Mouse (Mus musculus) G1E (cell line): ENCODE data around the gene Tent4a. TPM values are rescaled to one million over a fixed set of nuclear protein-coding genes. Genes with fewer than 3 reads are reported as not detected.

Experiments
- ATAC-seq: 2 replicates; pipeline ENCODE4 v1.8.0; 2016; ENCODE audit warnings: mild to moderate bottlenecking; ENCODE audit not compliant: insufficient number of reproducible peaks, poor library complexity, low FRiP score, severe bottlenecking; ENCODE audit errors: extremely low read depth
- DNase-seq: peaks from one replicate; pipeline ENCODE4 v3.0.0; 2012; ENCODE audit warnings: low spot score
- H3K27me3 ChIP-seq: 2 replicates; pipeline ENCODE4 v1.6.1; 2012; ENCODE audit warnings: mild to moderate bottlenecking, low read length, inconsistent platforms; ENCODE audit not compliant: insufficient read depth
- H3K36me3 ChIP-seq: replicated peaks from 2 replicates; pipeline ENCODE3; 2012; ENCODE audit warnings: mild to moderate bottlenecking, inconsistent platforms
- H3K4me1 ChIP-seq: 2 replicates; pipeline ENCODE4 v1.6.1; 2012; ENCODE audit warnings: low read depth, low read length, inconsistent platforms, mixed read lengths; ENCODE audit not compliant: insufficient read depth
- H3K4me3 ChIP-seq: 2 replicates; pipeline ENCODE4 v1.5.1; 2012; ENCODE audit warnings: low read depth, mild to moderate bottlenecking, inconsistent platforms, low read length, moderate library complexity, mixed read lengths
- H3K9me3 ChIP-seq: replicated peaks from 2 replicates; pipeline ENCODE4 v1.6.1; 2012; ENCODE audit warnings: inconsistent platforms
- CTCF ChIP-seq: IDR thresholded peaks from 2 replicates; pipeline ENCODE4 v1.5.1; 2012; ENCODE audit warnings: low read depth, low read length, inconsistent platforms, mixed read lengths
- GATA1 ChIP-seq: IDR thresholded peaks from 2 replicates; pipeline ENCODE4 v1.6.1; 2012; ENCODE audit warnings: borderline replicate concordance, low read length, inconsistent platforms, mixed read lengths
- GATA2 ChIP-seq: IDR thresholded peaks from 2 replicates; pipeline ENCODE4 v1.6.1; 2012; ENCODE audit warnings: low read depth, low read length, inconsistent platforms, borderline replicate concordance
- POLR2AphosphoS5 ChIP-seq: IDR thresholded peaks from 2 replicates; pipeline ENCODE4 v1.6.1; 2012; ENCODE audit warnings: low read depth, low read length, inconsistent platforms; ENCODE audit not compliant: insufficient replicate concordance
- TAL1 ChIP-seq: conservative IDR thresholded peaks from 2 replicates; pipeline ENCODE4 v1.6.1; 2012; ENCODE audit warnings: low read depth, low read length, inconsistent platforms, mixed read lengths
- polyA plus RNA-seq: library from polyadenylated mRNA; stranded (reverse); fragments of >175 nt; gene quantifications from 2 replicates; pipeline ENCODE4 v1.2.3, GENCODE M21; 2012
- total RNA-seq, 2 experiments: library from RNA; stranded (forward) in 1 of 2; stranded (reverse) in 1 of 2; fragments of 200-1000 nt in 1 of 2; fragments of >200 nt in 1 of 2; fragmentation: Nextera tagmentation in 1 of 2; gene quantifications; 2 replicates each; pipeline ENCODE4 v1.2.3; 2014 to 2017

Tent4a gene
- total and polyA plus RNA-seq, 3 experiments = 8.0 to 9.9 (median 9.5) TPM

DNA sequence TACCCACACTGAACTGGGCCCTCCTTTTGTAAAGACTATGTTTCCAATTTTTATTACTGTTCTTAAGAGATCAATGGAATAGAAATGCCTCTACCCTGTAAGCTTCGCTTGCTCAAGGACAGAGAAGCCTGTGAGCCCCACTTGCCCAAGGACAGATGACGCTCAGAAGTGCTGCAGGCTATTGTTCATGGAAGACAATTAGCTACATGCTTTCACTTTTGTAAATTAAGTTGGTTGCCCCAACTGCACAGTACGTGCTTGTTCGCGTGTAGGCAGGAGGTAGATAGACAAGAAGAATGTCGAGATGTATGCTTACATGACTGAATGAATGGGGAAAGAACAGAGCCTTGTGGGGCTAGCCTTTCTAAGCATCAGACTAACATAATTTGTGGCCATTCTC lies 55.7 kb downstream of the Tent4a start:
- no peak for TF ChIP-seq TAL1
- no peak for TF ChIP-seq POLR2AphosphoS5
- no peak for TF ChIP-seq GATA1
- TF ChIP-seq GATA2 = no peak
- no peak for TF ChIP-seq CTCF
- peaks cover 7% of the 10 kb centered on the region for H3K27me3 ChIP-seq

DNA sequence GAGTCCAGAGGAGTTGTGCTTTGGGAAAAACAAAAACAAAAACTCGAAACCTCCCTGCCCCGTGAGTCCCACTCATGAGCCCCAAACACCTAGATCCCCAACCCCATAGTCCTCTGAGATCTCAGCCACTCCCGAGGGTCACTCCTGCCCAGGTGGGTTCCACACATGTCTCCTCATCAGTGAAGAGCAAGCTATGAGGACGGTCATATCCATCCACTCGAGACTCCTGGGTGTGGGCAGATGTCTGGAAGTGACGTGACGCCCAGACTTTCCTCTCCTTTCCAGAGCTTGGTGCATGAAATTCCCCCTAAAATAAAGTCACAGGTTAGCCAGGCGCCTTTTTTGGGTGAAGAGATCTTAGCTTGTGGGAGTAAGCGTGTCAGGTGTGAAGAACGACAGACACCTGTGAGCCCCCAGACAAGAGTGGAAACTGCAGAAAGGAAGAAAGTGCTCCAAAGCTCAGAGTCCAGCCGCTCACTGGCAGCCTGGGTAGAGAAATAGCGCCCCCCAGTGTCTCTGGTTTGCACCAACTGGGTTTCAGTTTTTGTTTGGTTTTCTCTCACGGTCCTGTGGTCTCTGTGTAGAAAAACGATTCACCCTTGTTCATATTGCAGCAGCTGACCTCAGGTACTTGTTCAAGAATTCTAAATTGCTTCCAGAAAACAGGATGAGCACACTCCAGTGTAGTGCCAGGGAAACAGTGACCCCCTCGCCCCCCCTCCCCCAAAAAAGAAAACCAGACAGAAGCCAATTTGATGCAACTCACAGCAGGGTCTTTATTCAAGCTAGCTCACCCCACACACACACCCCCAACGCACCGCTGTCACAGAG lies 73.6 kb downstream of the Tent4a start:
- ATAC-seq = no peak
- H3K4me1 ChIP-seq = no peaks in the 10 kb centered on the region
- no peak overlapping the region for H3K4me3 ChIP-seq
- no peak for DNase-seq
- TF ChIP-seq CTCF = no peak
- TF ChIP-seq TAL1 = no peak
- no peak for TF ChIP-seq POLR2AphosphoS5
- TF ChIP-seq GATA2 = no peak
- no peak for TF ChIP-seq GATA1
- no peaks in the 10 kb centered on the region for H3K27me3 ChIP-seq
- H3K36me3 ChIP-seq = no peaks in the 10 kb centered on the region
- H3K9me3 ChIP-seq = peaks cover 13% of the 10 kb centered on the region

More for the DNA sequence above, 55.7 kb downstream of the Tent4a start:
- no peak for ATAC-seq
- no peak overlapping the region for H3K4me3 ChIP-seq
- no peaks in the 10 kb centered on the region for H3K36me3 ChIP-seq
- DNase-seq = no peak
- H3K4me1 ChIP-seq = no peaks in the 10 kb centered on the region
- H3K9me3 ChIP-seq = no peaks in the 10 kb centered on the region

DNA sequence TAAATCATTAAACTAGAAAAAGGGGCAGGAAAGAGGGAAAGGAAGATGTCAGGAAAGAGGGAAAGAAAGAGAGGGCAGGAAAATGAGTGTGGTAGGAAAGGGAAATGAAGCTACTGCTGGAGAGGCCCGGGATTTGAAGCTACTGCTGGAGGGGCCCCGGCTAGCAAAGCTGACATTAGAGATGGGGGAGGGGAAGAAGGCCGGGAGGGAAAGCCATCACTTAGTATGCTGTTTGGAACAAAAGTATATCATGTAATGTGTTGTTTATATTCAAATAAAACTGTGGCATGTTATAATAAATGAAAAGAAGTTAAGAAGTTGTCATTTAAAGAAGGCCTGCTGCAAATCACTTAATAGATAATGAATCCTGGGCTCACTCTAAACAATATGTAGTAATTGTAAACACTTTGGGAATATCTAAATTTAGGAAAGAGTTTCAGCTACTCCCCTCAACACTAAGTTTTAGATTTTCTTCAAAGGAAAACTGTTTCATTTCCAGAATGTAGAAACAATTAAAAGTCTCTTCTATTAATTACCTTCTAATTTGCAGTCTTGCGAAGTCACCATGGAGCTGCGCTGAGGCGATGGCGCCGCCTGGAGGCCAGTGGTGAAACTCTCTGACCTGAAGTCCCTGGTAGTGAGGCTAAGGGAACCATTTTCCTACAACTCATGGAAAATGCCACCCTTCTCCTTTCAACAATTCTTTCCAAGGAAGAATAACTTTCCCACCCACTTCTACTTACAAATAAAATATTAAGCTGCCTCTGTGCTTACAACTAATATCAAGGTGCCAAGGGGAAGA lies 74.6 kb downstream of the Tent4a start:
- Histone ChIP-seq H3K36me3 (no peaks in the 10 kb centered on the region), H3K4me1 (no peaks in the 10 kb centered on the region), H3K9me3 (peaks cover 15% of the 10 kb centered on the region), H3K4me3 (no peak overlapping the region), H3K27me3 (no peaks in the 10 kb centered on the region)
- TF ChIP-seq TAL1 = no peak
- no peak for TF ChIP-seq GATA2
- no peak for TF ChIP-seq CTCF
- TF ChIP-seq POLR2AphosphoS5 = no peak
- TF ChIP-seq GATA1 = no peak
- DNase-seq (no peak), ATAC-seq (no peak)

DNA sequence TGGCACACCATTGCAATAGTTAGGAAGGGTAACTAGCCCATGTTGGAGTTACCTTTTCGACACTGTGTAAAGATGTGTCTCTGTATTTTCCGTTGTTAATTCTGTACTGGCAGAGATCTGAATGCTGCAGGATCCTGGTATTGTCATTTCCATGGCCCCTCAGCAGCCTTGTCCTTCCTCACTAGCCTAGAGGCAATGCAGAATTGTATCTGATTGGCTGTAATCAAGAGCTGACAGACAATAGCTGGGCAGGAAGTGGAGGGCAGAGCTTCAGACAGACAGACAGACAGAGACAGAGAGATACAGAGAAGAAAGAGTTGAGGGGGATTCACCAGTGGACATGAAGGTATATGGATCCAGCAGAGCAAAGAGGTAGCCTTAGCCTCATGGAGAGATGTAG lies 75.5 kb downstream of the Tent4a start:
- Histone ChIP-seq H3K27me3 (no peaks in the 10 kb centered on the region), H3K36me3 (no peaks in the 10 kb centered on the region), H3K9me3 (peaks cover 17% of the 10 kb centered on the region), H3K4me1 (no peaks in the 10 kb centered on the region), H3K4me3 (no peak overlapping the region)
- ATAC-seq (no peak), DNase-seq (no peak)
- TF ChIP-seq TAL1 (no peak), POLR2AphosphoS5 (no peak), GATA2 (no peak), GATA1 (no peak), CTCF (no peak)

DNA sequence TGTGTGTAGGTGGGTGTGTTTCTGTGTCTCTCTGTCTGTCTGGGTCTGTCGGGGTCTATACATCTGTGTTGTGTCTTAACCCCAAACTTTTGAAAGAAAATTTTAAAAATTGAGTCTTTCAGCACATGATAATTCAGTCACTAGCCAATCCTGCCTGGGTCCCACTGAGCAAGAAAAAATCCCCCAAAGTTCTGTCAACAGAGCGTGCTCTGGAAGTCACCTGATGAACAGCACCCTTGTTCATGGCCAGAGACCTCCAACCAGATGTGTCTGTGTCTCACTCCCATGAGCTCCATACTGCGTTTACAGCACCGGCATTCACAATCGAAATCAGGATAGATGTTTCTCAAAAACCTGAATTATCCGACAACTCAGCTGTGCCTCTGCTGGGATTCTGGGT lies 76.0 kb downstream of the Tent4a start:
- H3K27me3 ChIP-seq = no peaks in the 10 kb centered on the region
- DNase-seq (no peak), ATAC-seq (no peak)
- no peak overlapping the region for H3K4me3 ChIP-seq
- no peak for TF ChIP-seq CTCF
- TF ChIP-seq GATA1 = no peak
- TF ChIP-seq GATA2 = no peak
- TF ChIP-seq TAL1 = no peak
- TF ChIP-seq POLR2AphosphoS5 = no peak
- no peaks in the 10 kb centered on the region for H3K4me1 ChIP-seq
- H3K9me3 ChIP-seq = peaks cover 18% of the 10 kb centered on the region
- H3K36me3 ChIP-seq = no peaks in the 10 kb centered on the region

DNA sequence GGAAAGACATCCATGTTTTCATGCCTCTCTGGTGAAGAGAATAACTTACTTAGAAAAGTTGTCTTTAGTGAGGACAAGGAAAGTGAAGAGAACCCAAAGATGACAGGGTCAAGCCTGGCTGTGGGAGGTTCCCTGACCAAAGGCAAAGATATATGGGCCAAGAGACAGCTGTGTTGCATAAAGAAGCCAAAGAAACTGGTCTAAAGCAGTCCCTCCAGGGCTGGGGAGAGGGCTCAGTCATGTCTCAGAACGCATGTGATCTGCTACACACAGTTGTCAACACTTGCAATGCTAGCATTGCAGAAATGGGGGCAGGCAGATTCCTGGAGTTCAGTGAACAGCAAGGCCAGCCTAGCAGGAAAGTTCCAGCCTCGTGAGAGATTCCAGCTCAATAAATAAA lies 77.3 kb downstream of the Tent4a start:
- no peaks in the 10 kb centered on the region for H3K27me3 ChIP-seq
- no peak for TF ChIP-seq TAL1
- no peak for TF ChIP-seq CTCF
- no peak for TF ChIP-seq GATA1
- TF ChIP-seq POLR2AphosphoS5 = no peak
- no peak for TF ChIP-seq GATA2
- DNase-seq (no peak), ATAC-seq (no peak)
- H3K36me3 ChIP-seq = no peaks in the 10 kb centered on the region
- no peaks in the 10 kb centered on the region for H3K4me1 ChIP-seq
- H3K4me3 ChIP-seq = no peak overlapping the region
- peaks cover 14% of the 10 kb centered on the region for H3K9me3 ChIP-seq
